Mouse (Mus musculus) olfactory bulb, adult 2 months (tissue): ENCODE data around the gene Wee2.

Experiments used
- CTCF ChIP-seq: fragments of 200-500 bp; IDR thresholded peaks from 2 replicates; pipeline ENCODE4 v1.5.1; 2012; ENCODE audit warnings: low read depth, mild to moderate bottlenecking, low read length, moderate library complexity; ENCODE audit not compliant: insufficient read depth
- POLR2A ChIP-seq: fragments of 200-500 bp; IDR thresholded peaks from 2 replicates; pipeline ENCODE4 v1.6.1; 2012; ENCODE audit warnings: mild to moderate bottlenecking, low read depth, low read length, moderate library complexity; ENCODE audit not compliant: insufficient read depth

DNA sequence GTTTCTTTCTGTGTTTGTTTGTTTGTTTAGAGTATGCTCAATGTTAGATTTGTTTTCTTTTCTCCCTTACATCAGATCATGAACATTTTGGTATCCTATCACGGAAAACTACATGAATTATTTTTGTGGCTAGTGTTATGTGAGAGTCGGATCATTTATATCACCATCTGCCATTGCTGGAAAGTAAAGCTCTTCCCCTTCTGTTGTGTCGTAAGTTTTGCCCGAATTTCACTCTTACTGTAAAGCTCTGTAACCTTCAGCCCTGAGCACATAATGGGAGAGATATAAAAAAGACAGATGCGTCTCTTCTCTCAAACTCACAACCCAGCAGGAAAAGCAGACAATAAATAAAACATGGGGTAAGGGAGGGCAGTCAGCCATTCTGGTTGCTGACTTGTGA lies at the start of gene Wee2:
- no peak for TF ChIP-seq POLR2A
- no peak for TF ChIP-seq CTCF
